Mouse (Mus musculus) ZHBTc4 (cell line): ENCODE data around the gene Cdh13.

Experiments used
- DNase-seq: peaks from one replicate; pipeline ENCODE4 v3.0.0-alpha.2; 2011; ENCODE audit warnings: low read depth, low spot score

Gene Cdh13

DNA sequence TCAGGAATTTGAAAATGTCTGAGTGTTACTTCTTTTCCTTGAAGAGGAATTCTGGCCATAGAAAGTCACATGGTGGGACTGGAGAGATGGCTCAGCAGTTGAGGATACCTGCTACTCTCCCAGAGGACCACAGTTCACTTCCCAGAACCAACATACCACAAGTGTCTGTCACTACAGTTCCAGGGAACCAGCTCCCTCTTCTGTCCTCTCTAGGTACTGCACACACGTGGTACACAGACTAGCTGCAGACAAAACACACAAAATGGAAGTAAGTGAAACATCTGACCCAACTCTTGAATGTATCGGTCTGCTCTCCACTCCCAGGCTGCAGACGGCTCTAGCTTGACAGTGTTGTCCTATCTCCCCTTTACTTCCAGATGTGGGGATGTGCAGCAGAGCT, 633.0 kb downstream of the Cdh13 start:
- peak; percentile 67 for DNase-seq

GRCm38 (mm10) chr8:118937412-118937811, 653.9 kb downstream of the Cdh13 start:
- DNase-seq, result peak; percentile 39

GRCm38 (mm10) chr8:118938025-118938424, 654.5 kb downstream of the Cdh13 start:
- peak; percentile 23 for DNase-seq

- peak; percentile 62 for DNase-seq
These were observed 668.5 kb downstream of the Cdh13 start for GRCm38 (mm10) chr8:118951766-118952741.

DNA sequence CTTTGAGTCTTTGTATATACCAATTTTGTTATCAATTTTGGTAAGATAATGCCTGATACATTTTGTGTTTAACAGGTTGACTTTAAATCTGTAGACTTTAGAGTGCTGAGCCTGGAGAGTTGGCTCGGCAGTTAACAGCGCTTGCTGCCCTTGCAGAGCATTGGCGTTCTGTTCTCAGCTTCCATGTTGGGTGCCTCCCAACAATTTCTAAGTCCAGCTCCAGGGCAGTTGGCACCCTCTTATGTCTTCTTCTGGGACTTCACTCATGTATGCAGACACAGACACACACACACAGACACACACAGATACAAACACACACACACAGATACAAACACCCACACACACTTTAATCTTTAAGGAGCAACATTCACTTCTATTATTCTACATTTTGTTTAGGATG, 672.6 kb downstream of the Cdh13 start:
- DNase-seq, result no peak

- DNase-seq, result no peak
These were observed 678.5 kb downstream of the Cdh13 start for GRCm38 (mm10) chr8:118961877-118962545.

GRCm38 (mm10) chr8:118965101-118965840, 681.7 kb downstream of the Cdh13 start:
- DNase-seq, result no peak

- DNase-seq, result peak; percentile 14
These were observed 685.4 kb downstream of the Cdh13 start for GRCm38 (mm10) chr8:118968896-118969295.

DNA sequence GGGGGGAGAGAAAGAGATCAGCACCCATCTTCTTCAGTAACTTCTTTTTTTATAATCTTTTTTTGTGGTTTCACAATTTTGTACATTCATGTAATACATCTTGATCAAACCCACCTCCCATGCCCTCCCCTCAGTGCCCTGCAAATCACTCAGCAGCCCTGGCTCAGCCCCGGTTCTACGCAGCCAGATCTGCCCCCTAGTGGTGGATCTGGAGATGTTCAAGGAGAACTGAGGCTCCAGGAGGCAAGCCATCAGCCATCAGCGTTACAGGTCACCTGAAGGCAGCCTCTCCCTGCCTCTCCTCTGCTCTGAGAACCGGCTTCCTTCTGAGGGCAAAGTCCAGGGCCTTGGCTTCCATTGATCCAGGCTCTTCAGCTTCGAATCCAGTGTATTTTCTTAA, 696.3 kb downstream of the Cdh13 start:
- peak; percentile 45 for DNase-seq

- DNase-seq, result no peak
These were observed 700.2 kb downstream of the Cdh13 start for GRCm38 (mm10) chr8:118983724-118984123.

DNA sequence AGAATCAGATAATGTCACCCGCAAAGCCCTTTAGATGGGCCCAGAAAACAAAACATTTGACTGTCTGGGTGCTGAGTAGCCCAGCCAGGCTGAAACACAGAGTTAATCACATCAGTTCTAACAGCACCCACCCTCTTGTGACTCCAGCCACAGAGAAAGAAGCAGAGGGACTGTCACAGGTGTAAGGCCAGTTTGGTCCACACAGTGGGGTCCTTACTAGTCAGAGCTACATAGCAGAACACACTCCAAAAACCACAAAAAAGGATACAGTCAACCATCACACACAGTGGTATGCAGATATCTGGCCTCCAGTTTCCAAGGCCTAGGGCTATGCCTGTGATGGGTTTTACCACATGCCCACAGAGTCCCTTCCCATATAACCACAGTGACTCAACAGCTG, 703.3 kb downstream of the Cdh13 start:
- no peak for DNase-seq

- DNase-seq, result no peak
These were observed 712.2 kb downstream of the Cdh13 start for GRCm38 (mm10) chr8:118995641-118996188.

DNA sequence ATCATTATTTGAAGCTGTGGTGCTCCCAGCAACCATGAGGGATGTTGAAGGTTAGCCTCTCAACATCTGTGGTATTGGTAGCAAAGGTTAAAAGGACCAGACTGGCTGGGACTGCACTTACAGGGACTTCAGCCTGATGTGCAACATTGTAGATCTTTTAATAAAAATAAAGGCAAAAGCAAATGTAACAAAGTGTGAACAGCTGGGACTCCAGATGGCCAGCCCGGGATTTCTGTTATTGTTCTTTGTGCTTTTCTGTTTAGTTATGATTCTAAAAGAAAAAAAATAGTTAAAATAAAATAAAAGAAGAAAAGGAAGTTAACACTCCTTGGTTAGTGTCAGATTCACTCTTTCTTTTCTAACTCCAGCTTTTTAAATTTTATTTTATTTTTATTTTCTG, 717.1 kb downstream of the Cdh13 start:
- no peak for DNase-seq

- no peak for DNase-seq
These were observed 721.3 kb downstream of the Cdh13 start for GRCm38 (mm10) chr8:119004821-119005220.

GRCm38 (mm10) chr8:119018675-119019074, 735.1 kb downstream of the Cdh13 start:
- DNase-seq, result no peak

DNA sequence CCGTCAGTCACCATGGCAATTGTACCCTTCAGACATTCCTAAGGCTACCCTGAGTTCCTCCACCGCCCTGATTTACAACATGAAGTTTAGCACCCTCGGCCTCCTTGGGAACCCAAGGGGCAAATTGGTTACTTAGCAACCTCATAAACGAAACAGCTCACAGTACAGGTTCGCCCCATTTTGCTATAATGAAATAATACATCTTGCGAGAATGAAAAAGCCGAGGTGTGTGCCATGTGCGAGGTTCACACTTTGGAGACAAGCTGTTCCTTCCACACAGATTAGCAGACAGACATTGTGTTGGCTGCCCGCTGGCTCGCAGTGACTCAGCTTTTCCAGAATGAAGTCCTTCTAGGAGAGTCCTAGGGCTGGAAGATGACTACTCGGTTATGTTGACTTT, 737.2 kb downstream of the Cdh13 start:
- DNase-seq, result no peak

DNA sequence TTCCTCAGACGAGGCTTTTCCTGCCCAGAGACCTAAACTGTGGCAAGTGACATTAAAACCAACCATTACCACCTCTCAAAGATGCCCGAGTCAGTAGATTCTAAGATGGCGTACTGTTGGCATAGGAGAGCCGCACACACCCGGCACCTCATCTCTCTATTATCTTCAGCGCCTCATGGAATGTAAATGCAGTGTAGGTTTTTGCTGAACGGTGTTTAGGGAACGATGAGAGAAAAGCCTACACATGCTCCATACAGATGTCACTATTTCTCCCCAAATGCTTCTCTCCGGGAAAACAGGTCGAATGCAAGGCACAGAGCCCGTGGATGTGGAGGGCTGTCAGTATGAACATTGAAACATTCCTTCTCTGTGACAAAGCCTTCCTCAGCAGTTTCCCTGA, 737.9 kb downstream of the Cdh13 start:
- no peak for DNase-seq

DNA sequence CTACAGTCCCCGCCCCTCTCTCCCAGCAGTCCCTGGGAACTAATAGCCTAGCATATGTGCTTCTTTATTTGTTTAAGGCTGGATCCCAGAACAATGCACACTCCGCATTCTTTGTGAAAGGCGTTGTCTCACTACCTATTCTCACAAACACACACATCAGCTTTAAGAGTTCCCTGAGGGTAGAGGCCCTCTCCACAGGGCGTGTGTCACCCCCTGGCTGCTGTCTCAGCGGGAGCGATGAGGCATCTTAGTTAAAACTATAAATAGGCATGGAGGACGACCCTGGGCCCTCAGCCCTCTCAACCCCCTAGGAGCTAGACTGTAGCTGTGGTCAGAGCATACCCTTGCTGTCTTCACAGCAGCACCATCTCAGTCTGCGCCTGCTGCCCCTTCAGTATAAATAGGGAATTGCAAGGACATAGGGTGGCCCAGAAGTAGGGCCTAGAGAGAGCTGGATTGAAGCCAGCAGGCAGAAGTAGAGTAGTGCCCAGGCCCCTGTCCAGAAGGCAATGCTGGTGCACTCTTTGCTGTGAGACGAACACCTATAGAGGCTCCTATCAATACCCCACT, 738.9 kb downstream of the Cdh13 start:
- peak; percentile 71 for DNase-seq

GRCm38 (mm10) chr8:119033398-119033797, 749.9 kb downstream of the Cdh13 start:
- no peak for DNase-seq

GRCm38 (mm10) chr8:119034037-119034436, 750.5 kb downstream of the Cdh13 start:
- no peak for DNase-seq

DNA sequence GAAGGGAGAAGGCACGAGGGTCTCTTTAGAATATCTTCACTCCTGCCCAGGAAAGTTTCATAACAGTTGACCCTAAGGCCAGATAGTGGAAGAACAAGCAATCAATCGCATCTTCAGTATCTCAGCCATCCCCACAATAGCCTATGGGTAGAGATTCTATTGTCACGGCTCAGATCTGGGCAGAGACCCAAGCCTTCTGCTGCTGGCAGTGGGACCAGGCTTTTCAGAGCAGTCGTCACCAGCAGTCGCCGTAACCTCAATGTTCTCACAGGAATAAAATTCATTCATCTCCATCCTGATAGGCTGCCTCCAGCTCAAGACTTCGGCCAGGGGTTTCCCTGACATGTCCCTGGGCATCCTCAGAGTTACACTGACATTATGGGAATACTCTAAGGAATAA, 751.6 kb downstream of the Cdh13 start:
- DNase-seq, result no peak
